In genomic region chr13:37130637-37131036, GRCm38 (mm10) we compare ENCODE assay signal across 10 mouse cellular contexts.
DNase-seq lines count a peak whose midpoint lies in the region; ATAC-seq and TF ChIP-seq lines count a peak whose summit lies in the region.
"Had no signal": no experiment of that assay in that cellular context is flagged by ENCODE, and none has a peak within 500 bp of the region (broad histone marks: within the 10 kb centered on the region; RNA-seq: fewer than 3 reads in every experiment).

No protein-coding gene starts in this region.

- no peak overlapping the region for H3K4me2 ChIP-seq in limb, embryonic 14.5 days (replicated peaks; ENCODE audit: low read depth, low read length, severe bottlenecking)
- H3K4me2 ChIP-seq: neural tube, embryonic 12.5 days had no signal

- TF ChIP-seq POLR2A in limb, embryonic 14.5 days (IDR thresholded peaks at IDR 0.05; ENCODE audit: borderline replicate concordance, extremely low read depth, insufficient read depth, insufficient read length): no peak
- no peak for TF ChIP-seq POLR2A in liver, adult 2 months (IDR thresholded peaks at IDR 0.05; ENCODE audit: extremely low read depth, insufficient read depth, low read length)

- no peak overlapping the region for H3K4me3 ChIP-seq in limb, embryonic 14.5 days (replicated peaks; ENCODE audit: low read length)
- no peak overlapping the region for H3K4me3 ChIP-seq in limb, embryonic 10.5 days
- peak overlapping the region; percentile 25 for H3K4me3 ChIP-seq in gastrocnemius, adult 2 months
- no peak overlapping the region for H3K4me3 ChIP-seq in liver, adult 2 months (ENCODE audit: insufficient read depth, low read depth, low read length)
- H3K4me3 ChIP-seq: neural tube, embryonic 12.5 days had no signal

- no peak for TF ChIP-seq CTCF in gastrocnemius, adult 2 months (IDR thresholded peaks at IDR 0.05)
- TF ChIP-seq CTCF in liver, adult 2 months (IDR thresholded peaks at IDR 0.05; ENCODE audit: low read depth, low read length): no peak

- no peaks in the 10 kb centered on the region for H3K4me1 ChIP-seq in limb, embryonic 14.5 days (ENCODE audit: control insufficient read depth, insufficient read depth, low read length)
- H3K4me1 ChIP-seq in limb, embryonic 10.5 days: no peaks in the 10 kb centered on the region
- peaks cover 2% of the 10 kb centered on the region; the same call in 1 of the 2 replicates for H3K4me1 ChIP-seq in liver, adult 2 months (ENCODE audit: control insufficient read depth, insufficient read depth, low read length)
- H3K4me1 ChIP-seq: neural tube, embryonic 12.5 days had no signal

- no peaks in the 10 kb centered on the region for H3K9me3 ChIP-seq in limb, embryonic 14.5 days (ENCODE audit: control insufficient read depth, low read length)
- no peaks in the 10 kb centered on the region for H3K9me3 ChIP-seq in limb, embryonic 10.5 days (replicated peaks)
- H3K9me3 ChIP-seq: neural tube, embryonic 12.5 days had no signal

- H3K27me3 ChIP-seq in limb, embryonic 14.5 days (ENCODE audit: control insufficient read depth, insufficient read depth, low read length): no peaks in the 10 kb centered on the region
- H3K27me3 ChIP-seq in limb, embryonic 10.5 days (ENCODE audit: low read depth, poor library complexity, severe bottlenecking): no peaks in the 10 kb centered on the region
- H3K27me3 ChIP-seq in liver, adult 2 months (ENCODE audit: control insufficient read depth, insufficient read depth, low read length): no peaks in the 10 kb centered on the region
- H3K27me3 ChIP-seq: neural tube, embryonic 12.5 days had no signal

- intact Hi-C loops in gastrocnemius, adult 2 months (cut with DNase I): no loop called here

- no peak for ATAC-seq in limb, embryonic 14.5 days (ENCODE audit: low FRiP score, low read depth)
- ATAC-seq: Patski had no signal

- H3K36me3 ChIP-seq in limb, embryonic 14.5 days (ENCODE audit: control insufficient read depth, insufficient read depth, low read length): no peaks in the 10 kb centered on the region
- no peaks in the 10 kb centered on the region for H3K36me3 ChIP-seq in limb, embryonic 10.5 days
- H3K36me3 ChIP-seq in liver, adult 2 months (ENCODE audit: control insufficient read depth, insufficient read depth, low read length): no peaks in the 10 kb centered on the region
- H3K36me3 ChIP-seq: neural tube, embryonic 12.5 days had no signal

- no peak overlapping the region for H3K27ac ChIP-seq in limb, embryonic 14.5 days (replicated peaks; ENCODE audit: low read depth, low read length)
- H3K27ac ChIP-seq in limb, embryonic 10.5 days: no peak overlapping the region
- H3K27ac ChIP-seq in gastrocnemius, adult 2 months: peak overlapping the region; percentile 2; the same call in 1 of the 2 replicates
- no peak overlapping the region for H3K27ac ChIP-seq in liver, adult 2 months (replicated peaks; ENCODE audit: insufficient read depth, low read depth, low read length)
- H3K27ac ChIP-seq: neural tube, embryonic 12.5 days had no signal

- no peak overlapping the region for H3K9ac ChIP-seq in limb, embryonic 14.5 days (ENCODE audit: low read depth, low read length, severe bottlenecking)
- H3K9ac ChIP-seq in liver, adult 2 months (ENCODE audit: low read depth, low read length): no peak overlapping the region
- H3K9ac ChIP-seq: neural tube, embryonic 12.5 days had no signal

- 80% methylated on average over 10 of the region's 10 CpGs for WGBS in limb, embryonic 14.5 days
- 92% methylated on average over 10 of the region's 10 CpGs for WGBS in limb, embryonic 10.5 days
- WGBS in liver, adult 2 months: 17% methylated on average over 10 of the region's 10 CpGs

- no peaks in the 10 kb centered on the region for H3K79me2 ChIP-seq in liver, adult 2 months (ENCODE audit: control insufficient read depth, insufficient read depth, low read length)

- DNase-seq in limb, embryonic 14.5 days (ENCODE audit: low spot score): peak; percentile 10
- no peak for DNase-seq in limb, embryonic 10.5 days (ENCODE audit: low spot score)
- DNase-seq in gastrocnemius, adult 2 months: peak; percentile 63
- DNase-seq in liver, adult 2 months (ENCODE audit: extremely low read depth, low read depth, low spot score): peak; percentile 31
- peak; percentile 22 to 43 for DNase-seq in right cerebral cortex, postnatal 10 days (ENCODE audit: low spot score in 2 of 2)
- DNase-seq in embryo, embryonic 11 days: no peak
- DNase-seq in urinary bladder, postnatal 10 days (ENCODE audit: low spot score): no peak
- DNase-seq in MN1 (ENCODE audit: low spot score): no peak

Comparison
In these comparisons a context has a peak if more than half of its experiments do, and no peak if none do; other contexts are left out.
1. DNase-seq: peak in limb, embryonic 14.5 days (single experiment), gastrocnemius, adult 2 months (single experiment), liver, adult 2 months (single experiment) and right cerebral cortex, postnatal 10 days (2 of 2); none in limb, embryonic 10.5 days (single experiment), embryo, embryonic 11 days (single experiment), urinary bladder, postnatal 10 days (single experiment) and MN1 (single experiment).